ENCODE assay signal across 10 mouse cellular contexts in the genomic region with DNA sequence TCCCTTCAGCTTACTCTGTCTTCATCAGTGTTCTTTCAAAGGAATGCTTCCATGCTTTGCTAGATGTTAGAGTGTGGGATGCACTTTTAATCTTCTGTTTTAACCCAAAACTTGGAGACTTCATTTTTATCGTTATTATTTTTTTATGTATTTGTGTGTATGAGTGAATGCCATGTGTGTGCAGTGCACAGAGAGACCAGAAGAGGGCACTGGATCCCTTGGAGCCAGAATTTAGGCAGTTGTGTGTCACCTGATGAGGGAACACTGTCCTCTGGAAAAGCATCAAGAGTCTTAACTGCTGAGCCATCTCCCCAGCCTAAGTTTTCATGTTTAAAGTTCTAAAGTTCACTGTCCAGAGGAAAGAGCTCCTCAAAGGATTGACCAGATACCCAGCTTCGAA.
DNase-seq lines count a peak whose midpoint lies in the region; ATAC-seq and TF ChIP-seq lines count a peak whose summit lies in the region.
"Had no signal": no experiment of that assay in that cellular context is flagged by ENCODE, and none has a peak within 500 bp of the region (broad histone marks: within the 10 kb centered on the region; RNA-seq: fewer than 3 reads in every experiment).

No protein-coding gene starts in this region.

- H3K9ac ChIP-seq in liver, postnatal 0 days (replicated peaks): no peak overlapping the region
- H3K9ac ChIP-seq in stomach, postnatal 0 days (ENCODE audit: low read length): no peak overlapping the region

- H3K4me2 ChIP-seq in liver, postnatal 0 days (ENCODE audit: low read depth, low read length): no peak overlapping the region
- H3K4me2 ChIP-seq in stomach, postnatal 0 days (replicated peaks; ENCODE audit: low read depth): no peak overlapping the region

- no peak overlapping the region for H3K27ac ChIP-seq in liver, postnatal 0 days (ENCODE audit: low read depth)
- no peak overlapping the region for H3K27ac ChIP-seq in stomach, postnatal 0 days (replicated peaks)

- no peaks in the 10 kb centered on the region for H3K4me1 ChIP-seq in liver, postnatal 0 days (ENCODE audit: insufficient read depth)
- no peaks in the 10 kb centered on the region for H3K4me1 ChIP-seq in stomach, postnatal 0 days (replicated peaks; ENCODE audit: control insufficient read depth, insufficient read depth)

- peaks cover 9% of the 10 kb centered on the region; the same call in 1 of the 2 replicates for H3K36me3 ChIP-seq in liver, postnatal 0 days (replicated peaks; ENCODE audit: insufficient read depth, low read length)
- no peaks in the 10 kb centered on the region for H3K36me3 ChIP-seq in stomach, postnatal 0 days (ENCODE audit: control insufficient read depth, insufficient read depth, low read length)

- no peak for TF ChIP-seq POLR2A in brain, embryonic 14.5 days (IDR thresholded peaks at IDR 0.05; ENCODE audit: borderline replicate concordance, extremely low read depth, insufficient read depth, insufficient read length, poor library complexity, severe bottlenecking)

- ATAC-seq in liver, postnatal 0 days: no peak
- ATAC-seq in stomach, postnatal 0 days (ENCODE audit: low FRiP score, low TSS enrichment): no peak

- H3K27me3 ChIP-seq in liver, postnatal 0 days (ENCODE audit: insufficient read depth, low read length): no peaks in the 10 kb centered on the region
- no peaks in the 10 kb centered on the region for H3K27me3 ChIP-seq in stomach, postnatal 0 days (ENCODE audit: control insufficient read depth, insufficient read depth, low read length)
- H3K27me3 ChIP-seq: megakaryocyte, embryonic 14.5 days had no signal

- TF ChIP-seq EP300 in liver, postnatal 0 days (IDR thresholded peaks at IDR 0.05; ENCODE audit: low read depth): no peak
- TF ChIP-seq EP300 in stomach, postnatal 0 days (optimal IDR thresholded peaks at IDR 0.05): no peak

- 83% methylated on average over 2 of the region's 2 CpGs for WGBS in liver, postnatal 0 days (ENCODE audit: insufficient replicate concordance)
- WGBS in stomach, postnatal 0 days: 90% methylated on average over 2 of the region's 2 CpGs

- no peak overlapping the region for H3K4me3 ChIP-seq in liver, postnatal 0 days (ENCODE audit: low read depth, low read length)
- no peak overlapping the region for H3K4me3 ChIP-seq in stomach, postnatal 0 days (ENCODE audit: low read depth, low read length)
- H3K4me3 ChIP-seq: megakaryocyte, embryonic 14.5 days had no signal

- TF ChIP-seq CTCF in liver, postnatal 0 days (IDR thresholded peaks at IDR 0.05; ENCODE audit: low read depth): peak; percentile 61
- TF ChIP-seq CTCF in brain, embryonic 14.5 days (IDR thresholded peaks at IDR 0.05; ENCODE audit: borderline replicate concordance, extremely low read depth, insufficient read depth, insufficient read length): peak; percentile 31; the same call in 1 of the 2 replicates
- peak; percentile 66 for TF ChIP-seq CTCF in stomach, postnatal 0 days (IDR thresholded peaks at IDR 0.05; ENCODE audit: low read depth)

- DNase-seq in embryo, embryonic 10 days (ENCODE audit: low spot score): peak; percentile 31
- DNase-seq in embryo, embryonic 9.5 days (ENCODE audit: extremely low spot score): no peak
- DNase-seq in liver, postnatal 0 days: peak; percentile 27
- no peak for DNase-seq in liver
- no peak for DNase-seq in brain, embryonic 14.5 days (ENCODE audit: low read depth)
- no peak for DNase-seq in stomach, postnatal 0 days (ENCODE audit: low spot score)
- DNase-seq in layer of hippocampus, postnatal 14 days (ENCODE audit: low spot score in 2 of 2): no peak
- DNase-seq in adrenal gland, postnatal 10 days: no peak
- DNase-seq: cerebellum, adult 8-10 months had no signal

- H3K9me3 ChIP-seq in liver, postnatal 0 days (ENCODE audit: low read length): no peaks in the 10 kb centered on the region
- no peaks in the 10 kb centered on the region for H3K9me3 ChIP-seq in stomach, postnatal 0 days (ENCODE audit: control insufficient read depth, low read length)

Comparison
In these comparisons a context has a peak if more than half of its experiments do, and no peak if none do; other contexts are left out.
1. DNase-seq: peak in embryo, embryonic 10 days (single experiment) and liver, postnatal 0 days (single experiment); none in embryo, embryonic 9.5 days (single experiment), liver (single experiment), brain, embryonic 14.5 days (single experiment), stomach, postnatal 0 days (single experiment), layer of hippocampus, postnatal 14 days (0 of 2) and adrenal gland, postnatal 10 days (single experiment).
2. Peak in every context shown above with its lines, with median percentiles within 50 percentile points of each other: CTCF ChIP-seq.